Mouse (Mus musculus): ENCODE measurements around the gene H2-DMa. TPM values are rescaled to one million over a fixed set of nuclear protein-coding genes. Genes with fewer than 3 reads are reported as not detected.
"Not testable (repeated sequence)": the region's sequence is repeated elsewhere in the genome, so short reads cannot be mapped to it uniquely, and the experiment has no call there.

The H2-DMa gene
- polyA plus RNA-seq, 1 experiment = 19.3 TPM

GRCm38 (mm10) chr17:34143461-34143860, 24.1 kb downstream of the H2-DMa start:
- Histone ChIP-seq H3K4me1 (peaks cover 42% of the 10 kb centered on the region), H3K4me3 (replicated peaks) (peak overlapping the region; percentile 73)

DNA sequence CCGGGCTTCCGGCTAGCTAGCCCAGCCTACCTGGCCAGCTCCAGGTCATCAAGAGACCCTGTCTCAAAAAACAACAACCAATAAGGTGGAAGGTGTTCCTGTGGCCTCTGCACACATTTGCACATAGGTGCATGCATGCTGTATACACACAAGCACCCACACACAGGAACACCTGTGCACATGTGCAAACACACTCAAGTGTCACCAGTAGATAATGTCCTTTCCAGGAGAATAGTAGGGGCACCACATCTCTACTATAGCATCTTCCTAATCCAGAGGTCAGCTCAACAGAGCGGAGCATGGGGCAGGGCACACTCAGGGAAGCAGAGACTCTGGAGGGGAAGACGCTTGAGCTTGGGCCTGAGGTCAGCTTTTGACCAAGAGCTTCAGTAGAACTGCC, 24.9 kb downstream of the H2-DMa start:
- not testable (repeated sequence) for H3K36me3 ChIP-seq (replicated peaks; ENCODE audit: low read length)

More at GRCm38 (mm10) chr17:34143461-34143860, 24.1 kb downstream of the H2-DMa start:
- H3K36me3 ChIP-seq (replicated peaks; ENCODE audit: low read length) = no peaks in the 10 kb centered on the region
- H3K9me3 ChIP-seq = no peaks in the 10 kb centered on the region
- TF ChIP-seq GATA1 (IDR thresholded peaks at IDR 0.05; ENCODE audit: borderline replicate concordance, low read length) (no peak), FLI1 (IDR thresholded peaks at IDR 0.05; ENCODE audit: low read length) (no peak)
- H3K27me3 ChIP-seq (replicated peaks) = peaks cover 25% of the 10 kb centered on the region

GRCm38 (mm10) chr17:34144960-34145371, 25.6 kb downstream of the H2-DMa start:
- H3K27me3 ChIP-seq (replicated peaks) = peaks cover 12% of the 10 kb centered on the region
- peaks cover 36% of the 10 kb centered on the region for H3K4me1 ChIP-seq
- H3K9me3 ChIP-seq = no peaks in the 10 kb centered on the region
- TF ChIP-seq FLI1 (IDR thresholded peaks at IDR 0.05; ENCODE audit: low read length) = no peak
- TF ChIP-seq GATA1 (IDR thresholded peaks at IDR 0.05; ENCODE audit: borderline replicate concordance, low read length) = no peak
- no peak overlapping the region for H3K4me3 ChIP-seq (replicated peaks)
- no peaks in the 10 kb centered on the region for H3K36me3 ChIP-seq (replicated peaks; ENCODE audit: low read length)

More for the DNA sequence above, 24.9 kb downstream of the H2-DMa start:
- H3K9me3 ChIP-seq; H3K4me3 ChIP-seq (replicated peaks): not testable (repeated sequence)
- H3K27me3 ChIP-seq (replicated peaks) = peaks cover 18% of the 10 kb centered on the region
- H3K4me1 ChIP-seq = peaks cover 42% of the 10 kb centered on the region

DNA sequence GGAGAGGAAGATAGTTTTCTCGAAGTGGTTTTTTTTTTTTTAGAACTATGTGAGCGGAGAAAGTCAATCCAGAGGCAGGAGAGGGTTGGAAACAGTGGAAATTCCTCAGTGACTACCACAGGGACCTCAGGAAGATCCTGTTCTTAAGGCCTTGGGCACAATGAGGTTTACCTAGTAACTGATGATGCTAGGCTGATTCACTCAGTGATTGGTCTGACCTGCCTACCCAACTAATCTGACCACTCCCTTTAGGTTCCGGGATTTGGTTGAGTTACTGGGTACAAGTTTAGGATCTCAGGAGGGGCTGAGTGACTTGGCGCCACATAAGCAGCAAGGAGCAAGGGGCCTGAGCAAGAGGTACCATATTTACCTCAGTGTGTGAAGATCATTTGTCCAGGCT, 33.6 kb downstream of the H2-DMa start, which contains the start of gene H2-DMb1:
TSS of gene H2-DMb1 (plus strand) at position 150 of the 400 bp plus-strand sequence.
- Histone ChIP-seq H3K27me3 (replicated peaks) (peaks cover 4% of the 10 kb centered on the region), H3K9me3 (no peaks in the 10 kb centered on the region), H3K36me3 (replicated peaks; ENCODE audit: low read length) (no peaks in the 10 kb centered on the region), H3K4me1 (no peaks in the 10 kb centered on the region; the same call in 1 of the 2 replicates), H3K4me3 (replicated peaks) (no peak within 1 kb of the TSS)
- no peak for TF ChIP-seq GATA1 (IDR thresholded peaks at IDR 0.05; ENCODE audit: borderline replicate concordance, low read length)
- no peak for TF ChIP-seq FLI1 (IDR thresholded peaks at IDR 0.05; ENCODE audit: low read length)

DNA sequence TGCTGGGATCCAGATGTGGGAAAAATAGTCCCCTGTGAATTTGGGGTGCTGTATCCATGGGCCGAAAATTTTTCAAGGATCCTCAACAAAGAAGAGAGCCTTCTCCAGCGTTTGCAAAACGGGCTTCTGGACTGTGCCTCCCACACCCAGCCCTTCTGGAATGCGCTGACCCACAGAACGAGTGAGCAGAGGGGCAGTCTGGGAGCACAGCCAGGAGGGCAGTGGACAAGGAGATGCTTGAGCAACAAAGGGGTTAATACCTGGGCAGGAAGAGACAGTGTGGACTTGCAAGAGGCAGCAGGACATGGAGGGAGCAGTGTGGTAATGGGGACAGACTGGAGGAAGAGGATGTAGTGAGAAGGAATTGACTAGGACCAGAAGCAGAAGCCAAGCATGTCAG, 36.2 kb downstream of the H2-DMa start:
- H3K4me3 ChIP-seq (replicated peaks) = no peak overlapping the region
- no peaks in the 10 kb centered on the region for H3K36me3 ChIP-seq (replicated peaks; ENCODE audit: low read length)
- H3K4me1 ChIP-seq = no peaks in the 10 kb centered on the region
- TF ChIP-seq GATA1 (IDR thresholded peaks at IDR 0.05; ENCODE audit: borderline replicate concordance, low read length) (no peak), FLI1 (IDR thresholded peaks at IDR 0.05; ENCODE audit: low read length) (no peak)
- no peaks in the 10 kb centered on the region for H3K9me3 ChIP-seq
- H3K27me3 ChIP-seq (replicated peaks) = peaks cover 4% of the 10 kb centered on the region

DNA sequence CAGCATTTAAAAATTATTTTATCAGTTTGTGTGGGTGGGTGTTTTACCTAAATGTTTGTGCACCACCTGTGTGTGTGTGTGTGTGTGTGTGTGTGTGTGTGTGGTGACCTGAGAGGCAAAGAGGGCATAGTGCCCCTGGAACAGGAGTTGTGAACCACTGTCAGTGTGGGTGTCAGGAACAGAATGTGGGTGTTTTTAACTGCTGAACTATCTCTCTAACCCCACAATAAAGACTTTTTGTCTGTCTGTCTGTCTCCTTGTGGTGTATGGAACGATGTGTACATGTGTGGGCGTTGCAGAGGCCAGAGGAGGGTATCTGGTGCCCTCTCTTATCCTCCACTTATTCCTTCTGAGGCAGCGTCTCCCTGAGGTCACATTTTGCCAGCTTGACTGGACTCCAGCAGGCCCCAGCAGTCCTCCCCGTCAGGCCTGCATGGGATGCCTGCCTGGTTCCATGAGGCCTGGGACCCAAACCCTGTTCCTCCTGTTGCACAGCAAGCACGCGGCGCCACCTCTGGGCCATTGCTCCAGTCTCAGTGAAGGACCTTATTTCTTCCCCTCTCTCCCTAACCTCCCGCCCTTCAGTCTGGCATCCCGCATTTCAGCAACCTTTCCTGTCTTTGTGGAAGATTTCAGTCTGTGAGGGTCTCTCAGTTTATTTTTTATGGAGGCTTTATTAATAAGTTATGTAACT, 45.0 kb downstream of the H2-DMa start:
- H3K9me3 ChIP-seq = peaks cover 11% of the 10 kb centered on the region
- H3K27me3 ChIP-seq (replicated peaks) = no peaks in the 10 kb centered on the region
- TF ChIP-seq GATA1 (IDR thresholded peaks at IDR 0.05; ENCODE audit: borderline replicate concordance, low read length) = no peak
- no peak for TF ChIP-seq FLI1 (IDR thresholded peaks at IDR 0.05; ENCODE audit: low read length)
- H3K4me1 ChIP-seq = peaks cover 29% of the 10 kb centered on the region
- H3K4me3 ChIP-seq (replicated peaks) = peak overlapping the region; percentile 10
- no peaks in the 10 kb centered on the region for H3K36me3 ChIP-seq (replicated peaks; ENCODE audit: low read length)

DNA sequence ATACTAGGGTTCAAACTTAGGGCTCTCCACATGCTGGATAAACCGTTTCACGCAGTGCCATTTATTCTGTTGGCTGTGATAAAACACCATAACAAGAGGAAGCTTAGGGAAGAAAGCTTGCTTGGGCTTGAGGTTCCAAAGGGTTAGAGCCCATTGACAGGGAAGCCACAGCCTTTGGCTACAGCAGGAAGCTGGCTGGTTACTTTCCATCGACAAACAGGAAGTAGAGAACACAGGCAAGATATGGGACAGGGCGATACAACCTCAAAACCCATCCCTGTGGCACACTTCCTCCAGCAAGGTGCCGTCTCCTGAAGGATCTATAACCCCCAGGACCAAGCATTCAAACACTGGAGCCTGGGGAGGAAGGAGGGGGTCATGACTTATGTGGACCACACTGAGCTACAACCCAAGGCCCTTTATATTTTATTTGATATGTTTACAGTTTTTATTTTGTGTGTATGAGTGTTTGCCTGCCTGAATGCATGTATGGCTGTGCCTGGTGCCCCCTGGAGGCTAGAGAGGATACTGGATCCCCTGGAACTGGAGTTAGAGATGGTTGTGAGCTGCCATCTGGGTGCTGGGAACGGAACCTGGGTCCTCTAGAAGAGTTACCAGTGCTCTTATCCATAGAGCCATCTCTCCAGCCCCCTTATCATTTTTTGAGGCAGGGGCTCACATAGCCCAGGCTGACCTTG, 45.8 kb downstream of the H2-DMa start:
- TF ChIP-seq FLI1 (IDR thresholded peaks at IDR 0.05; ENCODE audit: low read length) = peak; percentile 36; the same call in 1 of the 2 replicates
- peak; percentile 40; the same call in 1 of the 3 replicates for TF ChIP-seq GATA1 (IDR thresholded peaks at IDR 0.05; ENCODE audit: borderline replicate concordance, low read length)
- Histone ChIP-seq H3K4me1 (peaks cover 30% of the 10 kb centered on the region), H3K9me3 (peaks cover 11% of the 10 kb centered on the region), H3K27me3 (replicated peaks) (no peaks in the 10 kb centered on the region), H3K4me3 (replicated peaks) (peak overlapping the region; percentile 50), H3K36me3 (replicated peaks; ENCODE audit: low read length) (no peaks in the 10 kb centered on the region)

GRCm38 (mm10) chr17:34169279-34169678, 49.9 kb downstream of the H2-DMa start:
- H3K36me3 ChIP-seq (replicated peaks; ENCODE audit: low read length) = no peaks in the 10 kb centered on the region
- H3K9me3 ChIP-seq = peaks cover 10% of the 10 kb centered on the region
- no peak overlapping the region for H3K4me3 ChIP-seq (replicated peaks)
- H3K4me1 ChIP-seq = peaks cover 41% of the 10 kb centered on the region
- peaks cover 3% of the 10 kb centered on the region for H3K27me3 ChIP-seq (replicated peaks)
- no peak for TF ChIP-seq FLI1 (IDR thresholded peaks at IDR 0.05; ENCODE audit: low read length)
- no peak for TF ChIP-seq GATA1 (IDR thresholded peaks at IDR 0.05; ENCODE audit: borderline replicate concordance, low read length)

- TF ChIP-seq GATA1 (IDR thresholded peaks at IDR 0.05; ENCODE audit: borderline replicate concordance, low read length) (no peak), FLI1 (IDR thresholded peaks at IDR 0.05; ENCODE audit: low read length) (no peak)
- peaks cover 3% of the 10 kb centered on the region for H3K27me3 ChIP-seq (replicated peaks)
- H3K36me3 ChIP-seq (replicated peaks; ENCODE audit: low read length) = no peaks in the 10 kb centered on the region
- peaks cover 30% of the 10 kb centered on the region for H3K4me1 ChIP-seq
- peaks cover 8% of the 10 kb centered on the region for H3K9me3 ChIP-seq
- no peak overlapping the region for H3K4me3 ChIP-seq (replicated peaks)
Measured at GRCm38 (mm10) chr17:34170487-34170876, 51.1 kb downstream of the H2-DMa start.

DNA sequence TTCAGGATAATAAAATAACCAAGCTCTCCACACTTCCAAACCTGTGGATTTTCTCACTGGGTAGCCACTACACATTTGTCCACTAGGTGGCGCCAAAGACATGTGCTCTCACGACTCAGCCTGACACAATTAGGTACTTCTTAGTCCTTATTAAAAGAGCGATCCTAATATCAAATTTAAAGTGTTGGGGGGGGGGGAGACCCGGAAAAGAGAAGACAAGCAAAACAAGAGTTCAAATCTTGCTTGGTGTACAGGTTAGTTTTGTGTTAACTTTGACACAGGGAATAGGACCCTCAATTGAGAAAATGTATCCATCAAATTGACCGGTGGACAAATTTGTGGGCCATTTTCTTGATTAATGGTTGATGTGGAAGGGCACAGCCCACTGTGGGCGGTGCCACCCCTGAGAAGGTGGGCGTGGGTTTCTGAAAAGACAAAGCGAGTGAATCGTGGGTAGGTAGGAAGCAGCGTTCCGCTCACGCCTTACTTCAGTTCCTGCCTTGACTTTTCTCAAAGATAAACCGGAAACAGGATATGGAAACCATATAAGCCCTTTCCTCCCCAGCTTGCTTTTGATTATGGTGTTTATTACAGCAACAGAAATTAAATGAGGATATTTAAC, 51.6 kb downstream of the H2-DMa start:
- Histone ChIP-seq H3K4me1 (peaks cover 27% of the 10 kb centered on the region), H3K4me3 (replicated peaks) (peak overlapping the region; percentile 75), H3K36me3 (replicated peaks; ENCODE audit: low read length) (no peaks in the 10 kb centered on the region), H3K27me3 (replicated peaks) (peaks cover 6% of the 10 kb centered on the region), H3K9me3 (peaks cover 5% of the 10 kb centered on the region)
- no peak for TF ChIP-seq FLI1 (IDR thresholded peaks at IDR 0.05; ENCODE audit: low read length)
- TF ChIP-seq GATA1 (IDR thresholded peaks at IDR 0.05; ENCODE audit: borderline replicate concordance, low read length) = no peak

Measured in megakaryocyte, embryonic 14.5 days (primary cell).